Mouse (Mus musculus) CH12F3 (cell line): Measurements from ENCODE around the gene Sars.

Experiments
- in situ Hi-C: fragments of 300-500 bp; cut with MboI; formaldehyde crosslinking; loops from 2 replicates; pipeline ENCODE4 v1.14.3; 2020; ENCODE audit warnings: low sequenced_read_pairs

The Sars gene

GRCm38 (mm10) chr3:108444698-108445365, at the start of gene Sars:
Sars (minus strand) TSS chr3:108445209.
- in situ Hi-C loops, result no loop called here

DNA sequence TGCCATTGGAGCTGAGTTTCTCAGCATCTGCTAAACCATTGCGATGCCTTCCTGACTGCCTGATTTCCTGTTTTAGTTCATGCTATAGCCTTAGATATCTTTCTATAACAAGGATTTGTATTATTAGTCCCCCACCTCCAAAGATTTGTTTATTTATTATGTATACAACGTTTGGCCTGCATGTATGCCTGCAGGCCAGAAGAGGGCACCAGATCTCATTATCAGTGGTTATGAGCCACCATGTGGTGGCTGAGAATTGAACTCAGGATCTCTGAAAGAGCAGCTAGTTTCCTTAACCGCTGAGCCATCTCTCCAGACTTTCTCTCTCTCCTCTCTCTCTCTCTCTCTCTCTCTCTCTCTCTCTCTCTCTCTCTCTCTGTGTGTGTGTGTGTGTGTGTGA, 45.0 kb upstream of the Sars start:
- in situ Hi-C loops, result no loop called here

DNA sequence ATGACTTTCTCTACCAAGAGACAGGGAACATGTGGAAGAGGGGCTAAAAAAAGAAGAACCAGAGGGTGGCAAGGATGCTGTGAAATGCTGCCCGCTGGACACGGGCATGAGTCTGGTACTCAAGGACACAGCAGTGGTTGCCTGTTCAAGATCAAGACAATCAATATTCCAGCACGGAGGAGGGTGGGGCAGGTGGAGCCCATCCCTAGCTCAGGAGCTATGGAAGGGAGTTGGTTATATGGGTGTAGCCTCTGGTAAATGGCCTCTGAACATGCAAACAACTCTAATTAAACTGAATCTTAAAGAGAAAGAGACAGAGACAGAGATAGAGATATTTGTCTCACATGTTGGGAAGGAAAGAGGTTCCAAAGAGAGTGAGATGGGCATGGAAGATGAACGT, 39.7 kb upstream of the Sars start:
- in situ Hi-C loops, result no loop called here

DNA sequence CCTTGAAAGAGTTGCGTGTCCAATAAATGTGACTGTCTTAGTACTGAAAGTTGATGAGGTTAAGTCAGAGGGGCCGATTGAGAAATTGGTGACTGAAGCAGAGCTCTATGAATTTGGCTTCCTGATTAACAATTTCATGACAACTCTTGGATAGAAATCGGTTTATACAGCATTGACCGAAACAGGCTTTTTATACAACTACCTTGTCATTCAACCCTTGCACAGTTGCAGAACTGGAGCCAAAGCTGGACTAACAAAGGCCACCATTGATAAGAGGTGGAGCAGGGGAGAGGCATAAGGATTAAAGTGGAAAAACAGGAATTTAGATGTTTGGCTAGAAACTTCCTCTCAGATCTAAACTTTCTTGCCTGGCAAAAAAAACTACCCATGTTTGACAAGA, 33.8 kb upstream of the Sars start:
- in situ Hi-C loops, result no loop called here

DNA sequence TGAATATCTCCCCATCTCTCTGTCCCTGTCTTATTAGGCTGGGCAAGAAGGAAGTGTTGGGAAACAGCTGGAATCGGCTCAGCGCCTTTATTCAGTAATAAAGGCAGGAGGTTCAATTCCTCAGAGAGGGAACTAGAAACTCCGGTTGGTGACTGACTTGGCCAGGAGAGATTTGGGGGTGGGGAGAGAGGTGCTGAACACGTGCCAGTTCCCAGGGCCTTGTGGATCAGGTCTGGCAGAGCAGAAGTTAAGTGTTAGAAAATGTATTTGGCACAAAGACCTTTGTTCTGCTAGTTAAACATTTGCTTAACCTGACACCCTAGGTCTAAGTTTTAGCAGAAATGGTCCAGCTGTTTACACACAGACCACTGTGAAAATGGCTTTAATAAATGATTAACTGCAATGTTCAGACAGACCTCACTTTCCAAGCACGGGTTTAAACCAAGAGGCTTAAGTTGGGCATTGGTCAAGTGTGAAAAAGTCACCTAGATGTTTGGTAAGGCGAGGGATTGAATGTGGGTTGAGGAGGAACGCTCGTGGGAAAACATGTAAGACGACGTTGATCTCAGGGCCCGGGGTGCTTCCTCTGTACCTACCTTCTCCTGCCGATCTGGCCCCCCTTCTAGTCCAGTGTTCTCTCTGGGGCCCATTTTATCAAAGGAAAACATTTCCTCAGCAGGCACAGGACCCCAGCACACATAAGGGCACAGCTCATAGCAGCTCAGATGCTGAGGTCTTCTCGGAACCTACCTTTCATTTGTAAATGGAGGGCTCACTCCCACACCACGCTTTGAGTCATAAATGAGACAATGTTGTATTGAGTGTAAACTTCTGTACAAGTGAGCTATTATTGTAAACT, 32.0 kb upstream of the Sars start:
- in situ Hi-C loops, result no loop called here

DNA sequence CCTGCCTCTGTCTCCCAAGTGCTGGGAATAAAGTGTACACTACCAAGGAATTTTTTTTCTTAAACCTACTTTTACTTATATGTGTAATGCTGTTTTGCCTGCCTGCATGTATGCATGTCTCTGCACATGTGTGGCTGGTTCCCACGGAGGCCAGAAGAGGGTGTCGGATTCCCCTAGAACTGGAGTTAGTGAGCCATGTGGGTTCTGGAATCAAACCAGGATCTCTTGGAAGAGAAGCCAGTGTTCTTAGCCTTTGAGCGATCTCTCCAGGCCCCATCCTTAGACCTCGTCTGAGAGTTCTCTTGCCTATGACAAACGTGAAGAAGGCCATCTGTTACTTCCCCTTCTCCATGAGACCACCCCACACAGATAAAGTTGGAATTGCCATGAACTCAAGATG, 30.5 kb upstream of the Sars start:
- in situ Hi-C loops, result no loop called here

GRCm38 (mm10) chr3:108474969-108475368, 30.0 kb upstream of the Sars start:
- in situ Hi-C loops, result no loop called here

DNA sequence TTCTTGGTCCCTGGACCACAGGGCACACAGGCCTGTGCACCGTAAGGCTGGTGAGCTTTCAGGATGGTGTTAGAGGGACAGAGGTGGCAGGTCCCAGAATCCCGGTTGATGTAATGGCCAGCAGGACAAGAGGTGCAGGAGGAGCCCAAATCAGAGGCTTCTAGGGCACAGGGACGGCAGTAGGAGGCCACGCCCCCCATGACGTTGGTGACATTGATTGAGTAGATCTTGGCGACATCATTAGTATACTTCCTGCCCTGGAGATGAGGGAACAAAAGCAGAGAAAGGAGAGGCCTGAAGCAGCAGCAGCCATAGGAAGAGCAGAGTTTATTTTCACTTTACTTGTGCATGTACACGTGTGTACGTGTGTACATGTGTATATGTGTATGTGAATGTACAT, 22.8 kb upstream of the Sars start:
- in situ Hi-C loops, result no loop called here

GRCm38 (mm10) chr3:108466425-108466824, 21.4 kb upstream of the Sars start:
- in situ Hi-C loops, result no loop called here

GRCm38 (mm10) chr3:108458866-108459265, 13.9 kb upstream of the Sars start:
- in situ Hi-C loops, result no loop called here

DNA sequence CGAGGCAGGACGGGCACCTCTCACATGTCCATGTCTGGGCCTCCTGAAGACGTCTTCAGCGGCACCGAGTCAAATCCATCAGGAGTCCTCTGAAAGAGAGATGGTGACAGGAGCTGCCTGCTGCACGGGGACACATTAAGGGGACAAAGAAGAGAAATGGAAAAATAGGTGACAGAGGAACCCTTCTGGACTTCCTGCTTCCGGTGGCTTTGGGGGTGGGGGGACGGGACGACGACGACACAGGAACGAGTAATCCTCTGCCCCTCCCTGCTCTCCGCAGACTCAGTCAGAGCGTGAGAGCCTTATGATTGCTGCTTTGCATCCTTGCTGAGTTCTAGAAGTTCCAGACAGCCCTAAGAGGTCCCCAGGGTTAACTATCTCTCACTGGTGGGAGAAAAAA, 13.4 kb upstream of the Sars start:
- in situ Hi-C loops, result no loop called here

- in situ Hi-C loops, result no loop called here
These were observed 9.2 kb upstream of the Sars start for GRCm38 (mm10) chr3:108454172-108454571.

DNA sequence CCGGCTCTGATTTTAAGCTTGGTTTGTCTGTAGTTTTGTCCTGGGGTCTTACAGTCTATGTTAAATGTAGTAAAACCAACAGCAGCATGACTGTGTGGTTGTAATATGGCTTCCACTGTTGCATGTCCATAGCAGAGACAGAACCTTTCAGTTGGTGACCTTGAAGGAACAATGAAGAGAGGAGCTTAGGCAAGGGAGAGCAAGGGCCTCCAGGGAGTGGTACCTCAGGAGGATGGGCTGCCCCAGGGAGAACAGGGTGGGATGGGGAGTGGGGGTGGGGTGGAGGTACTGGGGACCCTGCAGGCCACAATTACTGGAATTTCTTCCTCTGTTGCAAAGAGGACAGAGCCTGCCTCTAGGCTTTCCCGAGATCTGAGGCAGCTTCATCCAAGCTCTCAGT, 7.0 kb upstream of the Sars start:
- in situ Hi-C loops, result no loop called here

DNA sequence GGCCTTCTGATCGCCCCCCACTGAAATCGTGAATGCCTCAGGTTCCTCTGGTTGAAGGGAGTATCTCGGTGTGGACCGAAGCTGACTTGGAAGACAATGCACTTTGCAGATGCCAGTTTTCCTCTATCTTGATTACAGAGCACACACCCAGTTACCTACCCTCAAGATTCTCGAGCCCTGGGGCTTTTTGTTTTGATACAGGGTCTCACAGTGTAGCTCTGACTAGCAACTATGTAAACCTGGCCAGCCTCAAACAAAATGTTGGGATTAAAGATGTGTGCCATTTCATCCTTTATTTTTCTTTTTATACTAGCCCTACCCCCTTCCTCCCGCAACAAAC, 327 bp upstream of the Sars start:
- in situ Hi-C loops, result no loop called here

- in situ Hi-C loops, result no loop called here
These were observed 980 bp downstream of the Sars start for GRCm38 (mm10) chr3:108444029-108444428.

DNA sequence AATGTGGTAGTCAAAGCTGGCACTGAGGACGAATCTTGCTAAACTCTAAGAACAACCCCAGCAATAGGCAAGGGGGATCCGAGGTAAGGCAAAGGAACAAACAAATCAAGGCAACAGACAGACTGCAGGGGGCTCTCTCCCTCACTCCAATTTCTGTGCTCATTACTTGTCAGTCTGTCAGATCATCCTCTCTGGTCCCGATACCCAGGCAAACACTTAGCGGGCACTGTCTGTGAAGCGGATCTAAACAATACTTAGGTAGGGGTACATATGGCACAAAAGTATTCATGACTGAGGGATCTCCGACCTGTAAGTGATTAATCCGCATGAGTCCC, 8.7 kb downstream of the Sars start:
- in situ Hi-C loops, result no loop called here

GRCm38 (mm10) chr3:108435701-108436379, 9.2 kb downstream of the Sars start:
- in situ Hi-C loops, result no loop called here

- in situ Hi-C loops, result no loop called here
These were observed 11.0 kb downstream of the Sars start for GRCm38 (mm10) chr3:108433881-108434495.

DNA sequence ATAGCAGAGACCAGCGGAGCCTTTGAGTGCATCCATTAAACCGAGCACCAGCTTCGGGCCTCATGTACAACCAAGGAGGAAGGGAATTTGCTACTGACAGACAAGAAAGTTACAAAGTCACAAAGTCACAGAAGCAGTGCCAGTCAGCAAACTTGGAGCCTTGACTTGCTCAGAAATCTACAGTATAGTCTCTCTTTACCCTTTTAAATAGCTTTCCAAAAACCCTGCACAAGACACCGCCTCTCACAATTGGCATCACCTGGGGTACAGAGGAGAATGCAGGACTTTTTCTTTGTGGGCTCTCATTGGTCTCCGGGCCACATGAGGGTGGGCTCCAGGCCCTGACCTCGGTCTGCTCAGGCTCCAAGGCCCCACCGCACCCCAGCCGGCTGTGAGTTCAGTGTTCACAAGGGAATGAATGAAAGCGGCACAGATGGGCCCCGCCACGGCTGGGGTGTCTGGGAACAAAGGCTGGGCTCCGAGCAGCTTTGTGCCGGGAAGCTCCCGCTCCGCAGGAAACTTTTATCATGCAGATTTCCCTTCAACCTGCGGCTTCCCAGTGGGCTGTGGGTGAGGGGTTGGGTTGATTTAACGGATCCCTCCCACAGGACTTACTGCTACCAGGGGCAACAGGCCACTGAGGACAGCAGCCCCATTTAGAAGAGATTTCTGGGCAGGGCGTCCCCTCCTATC, 11.7 kb downstream of the Sars start:
- in situ Hi-C loops, result no loop called here

DNA sequence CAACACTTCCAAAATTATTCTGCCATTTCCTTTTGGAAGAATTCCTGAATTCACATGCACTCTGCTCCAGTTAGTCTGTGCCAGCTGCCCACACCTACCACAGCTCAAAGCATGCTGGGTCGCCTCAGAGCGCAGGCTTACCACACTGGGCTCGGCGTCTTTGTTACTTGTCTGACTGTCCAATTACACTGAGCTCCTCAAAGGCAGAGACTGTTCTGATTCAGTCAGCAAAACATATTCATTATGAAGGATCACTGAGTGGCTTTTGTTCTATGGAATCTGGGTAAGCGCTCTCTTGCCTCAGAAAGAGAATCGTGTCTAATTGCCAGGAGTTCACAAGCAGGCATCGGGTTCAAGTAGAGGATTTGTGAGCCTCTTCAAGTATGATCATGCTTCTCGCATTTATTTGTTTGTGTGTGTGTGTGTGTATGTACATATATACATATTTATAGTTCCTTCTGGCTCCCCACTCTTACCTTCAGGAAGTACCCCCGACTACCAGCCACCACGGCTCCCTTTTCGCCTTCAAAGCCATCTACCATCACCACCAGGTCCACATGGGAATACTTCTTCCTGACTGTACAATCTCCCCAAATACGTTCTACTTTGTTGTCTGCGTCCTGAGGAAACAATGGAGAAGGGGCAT, 12.3 kb downstream of the Sars start:
- in situ Hi-C loops, result no loop called here

DNA sequence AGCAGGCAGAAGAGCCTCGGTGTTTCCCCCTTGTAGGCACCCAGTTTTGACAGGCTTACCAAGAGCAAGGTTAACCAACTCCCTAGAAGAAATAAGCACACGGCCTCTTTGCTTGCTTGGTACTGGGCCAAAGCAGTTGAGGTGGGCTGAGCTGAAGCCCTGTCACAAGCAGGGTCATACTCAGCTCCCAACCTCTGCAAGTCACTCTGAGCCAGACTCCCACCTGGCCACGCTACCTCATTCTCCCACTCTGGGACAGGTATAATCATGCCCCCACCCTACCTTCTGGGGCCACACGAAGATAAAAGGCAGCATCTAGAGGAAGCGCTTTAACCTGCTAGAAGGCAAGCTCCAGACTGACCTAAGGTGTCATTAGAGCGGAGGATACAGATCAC, 19.4 kb downstream of the Sars start:
- in situ Hi-C loops, result no loop called here
